Mouse (Mus musculus): ENCODE results near the gene Rbm33.

DNA sequence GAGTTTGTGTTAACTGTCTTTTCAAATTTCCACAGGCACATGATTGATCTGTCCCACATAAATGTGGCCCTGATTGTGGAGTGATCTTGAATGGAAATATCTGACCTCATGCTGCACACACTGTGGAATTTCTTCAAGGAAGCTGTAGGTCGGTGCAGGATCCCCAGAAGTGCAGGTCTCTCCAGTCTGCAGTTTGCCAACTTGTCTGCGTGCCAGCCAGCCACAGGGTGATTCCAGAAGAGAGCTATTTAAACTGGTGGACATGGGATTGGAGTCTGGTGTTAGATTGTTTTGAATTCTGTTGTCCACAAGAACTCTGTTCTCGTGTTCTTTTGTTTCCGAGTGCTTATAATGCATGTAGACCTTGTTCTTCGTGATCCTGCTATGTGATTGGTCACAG lies 96.6 kb downstream of the Rbm33 start:
- no peak for TF ChIP-seq EP300 (IDR thresholded peaks at IDR 0.05)
- no peak for TF ChIP-seq CTCF (IDR thresholded peaks at IDR 0.05)
